Mouse (Mus musculus): ENCODE measurements at regions not wholly inside any gene's neighbourhood (a gene's known extent, or its start where the extent isn't known, plus 50 kb on each side); places are given as distances from the start of the nearest gene placed in this dataset.

DNA sequence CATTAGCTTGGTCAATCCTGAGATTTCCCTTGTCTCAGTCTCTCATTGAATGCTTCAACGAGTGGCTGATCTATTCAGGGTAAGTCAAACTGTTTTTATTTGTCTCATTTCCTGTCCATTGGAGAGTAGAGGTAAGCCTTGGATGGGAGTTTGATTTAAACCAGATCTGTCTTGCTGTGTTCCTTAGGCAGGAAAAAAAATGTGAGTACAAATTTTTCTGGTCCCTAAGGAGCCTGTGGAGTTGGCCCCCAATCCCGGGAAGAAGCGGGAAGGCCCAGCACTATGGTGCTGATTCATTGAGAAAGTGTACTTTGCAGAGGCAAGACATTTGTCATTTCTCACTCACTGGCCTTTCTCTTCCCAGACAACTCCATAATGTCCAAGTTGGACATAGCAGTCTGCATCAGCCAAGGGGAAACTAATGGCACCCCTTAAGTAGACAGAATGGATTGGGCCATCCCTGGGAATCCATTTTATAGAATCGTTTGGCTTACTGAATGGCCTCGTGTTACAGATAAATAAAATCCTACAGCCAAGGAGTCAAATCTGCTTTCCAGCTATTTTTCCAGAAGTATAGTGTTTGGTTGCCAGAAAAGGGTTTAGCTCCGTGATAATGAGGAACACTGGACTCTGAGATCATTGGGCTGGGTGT is 271.3 kb upstream of the Sel1l start:
- 82% methylated on average over 6 of the region's 6 CpGs for WGBS
- H3K27ac ChIP-seq (ENCODE audit: low read depth, low read length): no peak overlapping the region
- no peak overlapping the region for H3K4me2 ChIP-seq (ENCODE audit: low read depth, low read length)
- no peak overlapping the region for H3K4me3 ChIP-seq (ENCODE audit: low read depth, low read length)
- ATAC-seq (ENCODE audit: low read depth): no peak
- no peaks in the 10 kb centered on the region for H3K4me1 ChIP-seq (ENCODE audit: control insufficient read depth, insufficient read depth, low read length)
- no peaks in the 10 kb centered on the region for H3K36me3 ChIP-seq (ENCODE audit: control insufficient read depth, insufficient read depth, low read length)
- no peaks in the 10 kb centered on the region for H3K27me3 ChIP-seq (ENCODE audit: control insufficient read depth, insufficient read depth, low read length)
- H3K9ac ChIP-seq (replicated peaks; ENCODE audit: low read depth, low read length): no peak overlapping the region
- H3K9me3 ChIP-seq (ENCODE audit: control insufficient read depth, low read length): no peaks in the 10 kb centered on the region

DNA sequence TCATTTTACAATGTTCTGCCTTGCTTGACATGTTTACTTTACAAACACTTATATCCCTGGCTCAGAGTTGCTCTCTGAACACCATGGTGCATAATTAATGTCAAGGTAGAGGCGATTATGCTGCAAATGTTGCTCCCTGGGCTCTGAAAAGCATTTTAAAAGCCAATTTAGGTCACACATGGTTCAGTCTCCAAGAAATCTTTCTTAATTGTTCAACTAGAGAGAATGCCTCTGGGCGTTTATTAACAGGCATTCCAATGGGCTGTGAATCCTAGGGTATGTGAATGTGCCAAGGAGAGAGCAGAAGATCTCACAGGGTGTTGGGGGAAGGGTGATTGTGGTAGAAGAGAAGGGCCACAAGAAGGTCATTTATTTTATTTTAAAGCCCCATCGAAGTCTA is 260.7 kb upstream of the Sel1l start:
- Histone ChIP-seq H3K27me3 (ENCODE audit: control insufficient read depth, insufficient read depth, low read length) (no peaks in the 10 kb centered on the region), H3K4me3 (ENCODE audit: low read depth, low read length) (no peak overlapping the region), H3K36me3 (ENCODE audit: control insufficient read depth, insufficient read depth, low read length) (no peaks in the 10 kb centered on the region), H3K27ac (ENCODE audit: low read depth, low read length) (no peak overlapping the region), H3K4me2 (ENCODE audit: low read depth, low read length) (no peak overlapping the region), H3K4me1 (ENCODE audit: control insufficient read depth, insufficient read depth, low read length) (no peaks in the 10 kb centered on the region), H3K9me3 (ENCODE audit: control insufficient read depth, low read length) (no peaks in the 10 kb centered on the region), H3K9ac (replicated peaks; ENCODE audit: low read depth, low read length) (no peak overlapping the region)
- 46% methylated on average over 3 of the region's 3 CpGs for WGBS
- no peak for ATAC-seq (ENCODE audit: low read depth)

DNA sequence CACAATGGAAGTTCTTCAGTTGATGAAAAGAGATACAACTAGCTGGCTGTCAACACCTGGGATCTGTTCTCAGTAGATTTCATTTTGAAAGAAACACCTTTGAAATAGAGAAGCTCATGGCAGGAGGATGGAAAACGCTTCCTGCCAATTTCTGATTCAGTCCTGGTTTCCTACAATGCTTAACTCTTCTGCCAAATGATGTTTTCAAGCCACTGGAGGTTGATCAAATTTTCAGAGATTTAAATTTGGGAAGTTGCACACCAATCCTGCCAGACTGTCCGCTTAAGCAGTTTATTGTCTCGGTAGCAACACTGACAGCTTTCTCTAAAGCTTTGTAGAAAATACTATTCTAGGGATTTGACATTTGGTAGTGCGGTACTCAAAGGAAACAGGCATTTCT is 251.1 kb upstream of the Sel1l start:
- no peak for ATAC-seq (ENCODE audit: low read depth)
- H3K27ac ChIP-seq (ENCODE audit: low read depth, low read length): no peak overlapping the region
- no peaks in the 10 kb centered on the region for H3K9me3 ChIP-seq (ENCODE audit: control insufficient read depth, low read length)
- H3K4me1 ChIP-seq (ENCODE audit: control insufficient read depth, insufficient read depth, low read length): no peaks in the 10 kb centered on the region
- H3K4me3 ChIP-seq (ENCODE audit: low read depth, low read length): no peak overlapping the region
- no peaks in the 10 kb centered on the region for H3K27me3 ChIP-seq (ENCODE audit: control insufficient read depth, insufficient read depth, low read length)
- 90% methylated on average over 4 of the region's 4 CpGs for WGBS
- no peak overlapping the region for H3K4me2 ChIP-seq (ENCODE audit: low read depth, low read length)
- no peak overlapping the region for H3K9ac ChIP-seq (replicated peaks; ENCODE audit: low read depth, low read length)
- H3K36me3 ChIP-seq (ENCODE audit: control insufficient read depth, insufficient read depth, low read length): no peaks in the 10 kb centered on the region

DNA sequence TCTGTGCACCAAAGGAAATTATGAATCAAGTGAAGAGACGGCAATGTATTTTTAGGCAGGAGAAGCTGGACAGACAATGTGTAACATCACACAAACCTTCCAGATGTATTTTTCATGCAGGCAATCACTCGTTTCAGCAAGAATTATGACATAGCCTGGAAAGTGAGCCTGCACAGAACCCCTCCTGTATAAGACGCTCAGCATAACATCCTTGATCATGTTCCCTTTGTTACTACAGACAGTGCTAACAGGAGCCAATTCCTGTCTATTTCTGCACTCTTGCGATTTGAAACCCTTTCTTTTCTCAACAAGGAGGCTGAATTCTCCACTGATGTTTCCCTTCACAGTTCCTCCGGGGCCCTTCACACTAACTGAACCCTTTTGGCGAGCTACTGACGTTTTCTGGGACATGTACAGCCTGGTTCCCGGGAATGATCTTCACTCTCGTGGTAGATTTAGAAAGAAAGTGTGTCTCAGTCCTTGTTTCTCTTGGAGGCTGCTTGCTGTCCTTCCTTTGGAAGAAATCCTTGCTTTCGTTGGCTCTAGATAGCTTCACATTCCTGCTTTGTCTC is 243.9 kb upstream of the Sel1l start:
- Histone ChIP-seq H3K4me1 (ENCODE audit: control insufficient read depth, insufficient read depth, low read length) (no peaks in the 10 kb centered on the region), H3K27me3 (ENCODE audit: control insufficient read depth, insufficient read depth, low read length) (no peaks in the 10 kb centered on the region), H3K36me3 (ENCODE audit: control insufficient read depth, insufficient read depth, low read length) (no peaks in the 10 kb centered on the region), H3K9ac (replicated peaks; ENCODE audit: low read depth, low read length) (no peak overlapping the region), H3K4me3 (ENCODE audit: low read depth, low read length) (no peak overlapping the region), H3K9me3 (ENCODE audit: control insufficient read depth, low read length) (no peaks in the 10 kb centered on the region), H3K27ac (ENCODE audit: low read depth, low read length) (no peak overlapping the region), H3K4me2 (ENCODE audit: low read depth, low read length) (no peak overlapping the region)
- ATAC-seq (ENCODE audit: low read depth): no peak
- 79% methylated on average over 10 of the region's 10 CpGs for WGBS

DNA sequence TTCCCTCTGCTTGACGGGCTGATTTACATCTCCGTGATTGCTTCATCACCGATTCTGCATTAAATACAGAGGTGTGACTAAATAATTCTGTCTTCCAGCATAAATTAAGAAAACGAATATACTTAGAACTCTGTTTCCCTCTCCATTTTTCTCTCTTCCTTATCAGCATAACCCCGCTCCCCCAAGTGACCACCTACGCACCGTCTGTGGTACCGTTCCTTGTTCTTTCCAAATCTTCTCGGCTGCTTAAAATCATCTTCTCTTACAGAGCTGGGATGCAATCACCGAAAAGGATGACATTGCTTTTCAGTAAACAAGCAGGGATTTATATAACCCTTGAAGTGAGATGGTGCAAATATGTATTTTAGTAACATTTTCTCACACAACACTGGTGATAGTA is 224.3 kb upstream of the Sel1l start:
- Histone ChIP-seq H3K27me3 (ENCODE audit: control insufficient read depth, insufficient read depth, low read length) (no peaks in the 10 kb centered on the region), H3K4me3 (ENCODE audit: low read depth, low read length) (no peak overlapping the region), H3K4me2 (ENCODE audit: low read depth, low read length) (no peak overlapping the region), H3K27ac (ENCODE audit: low read depth, low read length) (no peak overlapping the region), H3K9me3 (ENCODE audit: control insufficient read depth, low read length) (no peaks in the 10 kb centered on the region), H3K9ac (replicated peaks; ENCODE audit: low read depth, low read length) (no peak overlapping the region), H3K4me1 (ENCODE audit: control insufficient read depth, insufficient read depth, low read length) (no peaks in the 10 kb centered on the region), H3K36me3 (ENCODE audit: control insufficient read depth, insufficient read depth, low read length) (no peaks in the 10 kb centered on the region)
- 84% methylated on average over 10 of the region's 10 CpGs for WGBS
- ATAC-seq (ENCODE audit: low read depth): no peak

DNA sequence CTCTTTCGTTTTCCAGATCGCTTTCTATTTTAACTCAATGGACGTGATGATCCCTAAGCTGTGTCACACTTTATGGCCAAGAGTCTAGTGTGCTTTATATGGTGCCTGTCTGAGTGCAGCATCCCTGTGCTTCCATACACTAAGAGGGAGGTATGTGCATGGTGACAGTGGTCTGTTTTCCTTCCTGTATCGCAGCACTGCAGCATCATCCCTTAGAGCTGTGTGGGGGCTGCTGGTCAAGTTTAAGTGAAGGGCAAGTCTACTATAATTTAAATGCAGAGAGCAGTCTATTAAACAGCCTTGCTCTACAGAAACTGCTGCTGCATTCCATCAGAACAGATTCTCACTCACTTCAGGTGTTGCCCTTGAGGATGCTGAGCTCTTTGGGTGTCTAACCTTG is 213.8 kb upstream of the Sel1l start:
- Histone ChIP-seq H3K4me2 (ENCODE audit: low read depth, low read length) (no peak overlapping the region), H3K4me3 (ENCODE audit: low read depth, low read length) (no peak overlapping the region), H3K9ac (replicated peaks; ENCODE audit: low read depth, low read length) (no peak overlapping the region), H3K36me3 (ENCODE audit: control insufficient read depth, insufficient read depth, low read length) (no peaks in the 10 kb centered on the region), H3K4me1 (ENCODE audit: control insufficient read depth, insufficient read depth, low read length) (no peaks in the 10 kb centered on the region), H3K27ac (ENCODE audit: low read depth, low read length) (no peak overlapping the region), H3K27me3 (ENCODE audit: control insufficient read depth, insufficient read depth, low read length) (no peaks in the 10 kb centered on the region), H3K9me3 (ENCODE audit: control insufficient read depth, low read length) (no peaks in the 10 kb centered on the region)
- 79% methylated on average over 4 of the region's 4 CpGs for WGBS
- no peak for ATAC-seq (ENCODE audit: low read depth)

DNA sequence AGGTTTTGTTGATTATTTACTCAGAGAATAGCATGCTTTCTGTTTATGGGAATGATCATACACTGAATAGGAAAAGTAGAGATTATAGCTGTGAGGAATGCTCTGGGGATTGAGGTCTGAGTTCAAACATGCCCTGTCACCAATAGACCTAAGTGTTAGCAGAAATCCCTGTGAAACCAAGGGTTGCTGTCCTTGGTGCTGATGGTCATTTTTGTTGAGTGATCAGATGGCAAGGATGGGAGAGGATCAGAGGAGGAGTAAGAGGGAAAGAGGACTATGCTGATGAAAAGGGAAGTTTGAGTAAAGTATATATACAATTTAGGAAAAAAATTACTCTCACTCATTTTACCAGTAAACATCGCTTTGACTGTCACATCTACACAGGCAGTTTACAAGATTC is 191.5 kb upstream of the Sel1l start:
- no peaks in the 10 kb centered on the region for H3K36me3 ChIP-seq (ENCODE audit: control insufficient read depth, insufficient read depth, low read length)
- no peak overlapping the region for H3K4me3 ChIP-seq (ENCODE audit: low read depth, low read length)
- no peaks in the 10 kb centered on the region for H3K4me1 ChIP-seq (ENCODE audit: control insufficient read depth, insufficient read depth, low read length)
- H3K9me3 ChIP-seq (ENCODE audit: control insufficient read depth, low read length): no peaks in the 10 kb centered on the region
- no peak for ATAC-seq (ENCODE audit: low read depth)
- H3K4me2 ChIP-seq (ENCODE audit: low read depth, low read length): no peak overlapping the region
- H3K27ac ChIP-seq (ENCODE audit: low read depth, low read length): no peak overlapping the region
- H3K27me3 ChIP-seq (ENCODE audit: control insufficient read depth, insufficient read depth, low read length): no peaks in the 10 kb centered on the region
- no peak overlapping the region for H3K9ac ChIP-seq (replicated peaks; ENCODE audit: low read depth, low read length)
- WGBS: 64% methylated on average over 1 of the region's 1 CpGs

DNA sequence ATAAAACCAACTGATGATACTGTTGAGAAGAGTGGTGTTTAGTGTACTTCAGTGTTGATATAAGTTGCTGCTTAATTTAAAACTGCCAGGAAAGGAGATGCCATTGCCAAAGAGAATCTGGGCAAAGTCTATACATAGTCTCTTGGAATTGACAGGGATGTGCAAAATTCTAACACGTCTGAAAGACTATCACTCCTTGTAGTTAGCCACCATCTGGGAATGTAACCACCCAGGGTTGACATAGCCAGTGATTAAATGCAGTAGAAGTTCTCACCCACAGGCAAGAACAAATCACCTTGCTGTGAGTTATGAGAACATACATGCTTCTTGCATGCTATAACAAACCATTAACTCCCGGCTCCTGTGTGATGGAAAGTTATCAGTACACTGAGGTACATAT is 180.2 kb upstream of the Sel1l start:
- no peak overlapping the region for H3K27ac ChIP-seq (ENCODE audit: low read depth, low read length)
- H3K4me1 ChIP-seq (ENCODE audit: control insufficient read depth, insufficient read depth, low read length): no peaks in the 10 kb centered on the region
- H3K9ac ChIP-seq (replicated peaks; ENCODE audit: low read depth, low read length): no peak overlapping the region
- no peak for ATAC-seq (ENCODE audit: low read depth)
- no peaks in the 10 kb centered on the region for H3K27me3 ChIP-seq (ENCODE audit: control insufficient read depth, insufficient read depth, low read length)
- H3K4me2 ChIP-seq (ENCODE audit: low read depth, low read length): no peak overlapping the region
- H3K36me3 ChIP-seq (ENCODE audit: control insufficient read depth, insufficient read depth, low read length): no peaks in the 10 kb centered on the region
- no peaks in the 10 kb centered on the region for H3K9me3 ChIP-seq (ENCODE audit: control insufficient read depth, low read length)
- 82% methylated on average over 2 of the region's 2 CpGs for WGBS
- no peak overlapping the region for H3K4me3 ChIP-seq (ENCODE audit: low read depth, low read length)

DNA sequence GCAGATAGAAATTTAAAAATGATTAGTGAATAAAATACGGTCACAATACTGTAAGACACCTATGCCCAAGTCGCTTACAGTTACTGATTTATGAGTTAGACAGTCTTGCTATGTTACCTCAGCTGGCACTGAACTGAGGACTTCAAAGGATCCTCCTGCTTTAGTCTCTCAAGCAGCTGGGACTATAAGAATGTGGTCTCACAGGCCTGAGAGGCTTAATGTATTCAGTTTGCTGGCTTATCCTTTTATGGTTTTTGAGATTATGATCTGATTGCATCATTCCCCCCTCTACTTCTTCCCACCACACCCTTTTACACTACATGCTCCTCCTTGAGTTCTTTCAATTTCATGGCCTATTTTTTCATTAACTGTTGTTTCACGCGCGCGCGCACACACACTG is 179.4 kb upstream of the Sel1l start:
- WGBS: 93% methylated on average over 7 of the region's 7 CpGs
- no peak for ATAC-seq (ENCODE audit: low read depth)
- Histone ChIP-seq H3K4me1 (ENCODE audit: control insufficient read depth, insufficient read depth, low read length) (no peaks in the 10 kb centered on the region), H3K4me3 (ENCODE audit: low read depth, low read length) (no peak overlapping the region), H3K27me3 (ENCODE audit: control insufficient read depth, insufficient read depth, low read length) (no peaks in the 10 kb centered on the region), H3K9ac (replicated peaks; ENCODE audit: low read depth, low read length) (no peak overlapping the region), H3K27ac (ENCODE audit: low read depth, low read length) (no peak overlapping the region), H3K36me3 (ENCODE audit: control insufficient read depth, insufficient read depth, low read length) (no peaks in the 10 kb centered on the region), H3K9me3 (ENCODE audit: control insufficient read depth, low read length) (no peaks in the 10 kb centered on the region), H3K4me2 (ENCODE audit: low read depth, low read length) (no peak overlapping the region)
